Mouse (Mus musculus): ENCODE data around the gene Rbl1. TPM values are rescaled to one million over a fixed set of nuclear protein-coding genes. Genes with fewer than 3 reads are reported as not detected.

Rbl1 gene
- polyA plus RNA-seq, 1 experiment from 2014 or later, result 20.7 TPM

- H3K36me3 ChIP-seq, result peaks cover 61% of the 10 kb centered on the region
These were observed 87.4 kb downstream of the Rbl1 start for GRCm38 (mm10) chr2:157116964-157117363.

GRCm38 (mm10) chr2:157108236-157108635 is 96.1 kb downstream of the Rbl1 start:
- Histone ChIP-seq H3K9ac (no peak overlapping the region), H3K36me3 (peaks cover 77% of the 10 kb centered on the region), H3K4me1 (replicated peaks) (no peaks in the 10 kb centered on the region), H3K4me3 (no peak overlapping the region), H3K4me2 (no peak overlapping the region), H3K27ac (ENCODE audit: poor library complexity, severe bottlenecking) (no peak overlapping the region), H3K27me3 (replicated peaks) (no peaks in the 10 kb centered on the region), H3K9me3 (replicated peaks) (no peaks in the 10 kb centered on the region)
- no peak for ATAC-seq (ENCODE audit: insufficient number of reproducible peaks, low FRiP score)
- WGBS, result 88% methylated on average over 4 of the region's 4 CpGs

More at GRCm38 (mm10) chr2:157116964-157117363, 87.4 kb downstream of the Rbl1 start:
- ATAC-seq (ENCODE audit: insufficient number of reproducible peaks, low FRiP score), result no peak
- H3K9me3 ChIP-seq (replicated peaks), result no peaks in the 10 kb centered on the region
- no peak overlapping the region for H3K9ac ChIP-seq
- no peak overlapping the region for H3K27ac ChIP-seq (ENCODE audit: poor library complexity, severe bottlenecking)
- 17% methylated on average over 3 of the region's 3 CpGs for WGBS
- no peaks in the 10 kb centered on the region for H3K4me1 ChIP-seq (replicated peaks)
- H3K27me3 ChIP-seq (replicated peaks), result no peaks in the 10 kb centered on the region
- no peak overlapping the region for H3K4me2 ChIP-seq
- no peak overlapping the region for H3K4me3 ChIP-seq

GRCm38 (mm10) chr2:157104454-157104853 is 99.9 kb downstream of the Rbl1 start:
- 81% methylated on average over 8 of the region's 8 CpGs for WGBS
- Histone ChIP-seq H3K4me1 (replicated peaks) (peaks cover 5% of the 10 kb centered on the region), H3K4me2 (no peak overlapping the region), H3K27ac (ENCODE audit: poor library complexity, severe bottlenecking) (no peak overlapping the region), H3K9me3 (replicated peaks) (0 out of 2 replicates have a peak, but pooled peaks cover 3% of the 10 kb centered on the region), H3K36me3 (peaks cover 76% of the 10 kb centered on the region), H3K4me3 (no peak overlapping the region), H3K27me3 (replicated peaks) (no peaks in the 10 kb centered on the region), H3K9ac (no peak overlapping the region)
- no peak for ATAC-seq (ENCODE audit: insufficient number of reproducible peaks, low FRiP score)

GRCm38 (mm10) chr2:157102256-157102655 is 102.1 kb downstream of the Rbl1 start:
- WGBS, result 62% methylated on average over 2 of the region's 2 CpGs
- Histone ChIP-seq H3K9me3 (replicated peaks) (0 out of 2 replicates have a peak, but pooled peaks cover 3% of the 10 kb centered on the region), H3K36me3 (peaks cover 69% of the 10 kb centered on the region)

GRCm38 (mm10) chr2:157101650-157102049 is 102.7 kb downstream of the Rbl1 start:
- Histone ChIP-seq H3K4me2 (no peak overlapping the region), H3K36me3 (peaks cover 64% of the 10 kb centered on the region), H3K9me3 (replicated peaks) (0 out of 2 replicates have a peak, but pooled peaks cover 3% of the 10 kb centered on the region), H3K4me3 (no peak overlapping the region), H3K27me3 (replicated peaks) (no peaks in the 10 kb centered on the region), H3K9ac (no peak overlapping the region), H3K27ac (ENCODE audit: poor library complexity, severe bottlenecking) (no peak overlapping the region), H3K4me1 (replicated peaks) (peaks cover 10% of the 10 kb centered on the region)
- WGBS, result 98% methylated on average over 9 of the region's 9 CpGs
- no peak for ATAC-seq (ENCODE audit: insufficient number of reproducible peaks, low FRiP score)

More at GRCm38 (mm10) chr2:157102256-157102655, 102.1 kb downstream of the Rbl1 start:
- H3K27ac ChIP-seq (ENCODE audit: poor library complexity, severe bottlenecking), result no peak overlapping the region
- ATAC-seq (ENCODE audit: insufficient number of reproducible peaks, low FRiP score), result no peak
- H3K4me1 ChIP-seq (replicated peaks), result peaks cover 10% of the 10 kb centered on the region
- H3K4me2 ChIP-seq, result no peak overlapping the region
- H3K4me3 ChIP-seq, result no peak overlapping the region
- no peaks in the 10 kb centered on the region for H3K27me3 ChIP-seq (replicated peaks)
- H3K9ac ChIP-seq, result no peak overlapping the region

- H3K9ac ChIP-seq, result no peak overlapping the region
- H3K36me3 ChIP-seq, result peaks cover 54% of the 10 kb centered on the region
- H3K4me1 ChIP-seq (replicated peaks), result peaks cover 10% of the 10 kb centered on the region
- H3K4me3 ChIP-seq, result no peak overlapping the region
- 0 out of 2 replicates have a peak, but pooled peaks cover 3% of the 10 kb centered on the region for H3K9me3 ChIP-seq (replicated peaks)
- H3K27ac ChIP-seq (ENCODE audit: poor library complexity, severe bottlenecking), result peak overlapping the region; percentile 33; the same call in 1 of the 2 replicates
- H3K27me3 ChIP-seq (replicated peaks), result no peaks in the 10 kb centered on the region
- H3K4me2 ChIP-seq, result no peak overlapping the region
- no peak for ATAC-seq (ENCODE audit: insufficient number of reproducible peaks, low FRiP score)
- 69% methylated on average over 12 of the region's 12 CpGs for WGBS
These were observed 104.1 kb downstream of the Rbl1 start for GRCm38 (mm10) chr2:157100319-157100605.

GRCm38 (mm10) chr2:157099532-157100318 is 104.6 kb downstream of the Rbl1 start:
- Histone ChIP-seq H3K9me3 (replicated peaks) (0 out of 2 replicates have a peak, but pooled peaks cover 3% of the 10 kb centered on the region), H3K4me1 (replicated peaks) (peaks cover 10% of the 10 kb centered on the region), H3K36me3 (peaks cover 48% of the 10 kb centered on the region), H3K27ac (ENCODE audit: poor library complexity, severe bottlenecking) (peak overlapping the region; percentile 33; the same call in 1 of the 2 replicates), H3K9ac (no peak overlapping the region), H3K27me3 (replicated peaks) (no peaks in the 10 kb centered on the region), H3K4me3 (no peak overlapping the region), H3K4me2 (no peak overlapping the region)
- 72% methylated on average over 10 of the region's 12 CpGs for WGBS
- ATAC-seq (ENCODE audit: insufficient number of reproducible peaks, low FRiP score), result no peak

Other genes with a start within 250 kb of the Rbl1 start
- gene Ndrg3, start 212.5 kb downstream of the Rbl1 start, polyA plus RNA-seq (2016; fragmentation: Nextera tagmentation; extraction: Ambion mirVana), result 31.3 and 32.3 TPM in 2 replicates
- 39.1 and 41.0 TPM in 2 replicates for gene Dsn1, start 197.4 kb downstream of the Rbl1 start, polyA plus RNA-seq (2016; fragmentation: Nextera tagmentation; extraction: Ambion mirVana)
- 4.5 and 5.2 TPM in 2 replicates for gene Soga1, start 125.3 kb downstream of the Rbl1 start, polyA plus RNA-seq (2016; fragmentation: Nextera tagmentation; extraction: Ambion mirVana)
- not detected in 2 replicates for gene Tldc2, start 117.5 kb downstream of the Rbl1 start, polyA plus RNA-seq (2016; fragmentation: Nextera tagmentation; extraction: Ambion mirVana)
- 17.2 and 18.0 TPM in 2 replicates for gene Samhd1, start 69.3 kb downstream of the Rbl1 start, polyA plus RNA-seq (2016; fragmentation: Nextera tagmentation; extraction: Ambion mirVana)
- gene Rpn2, start 74.5 kb upstream of the Rbl1 start, polyA plus RNA-seq (2016; fragmentation: Nextera tagmentation; extraction: Ambion mirVana), result 202 and 207 TPM in 2 replicates
- gene Mroh8, start 75.0 kb upstream of the Rbl1 start, polyA plus RNA-seq (2016; fragmentation: Nextera tagmentation; extraction: Ambion mirVana), result 0.22 and 0.46 TPM in 2 replicates
- not detected in 2 replicates for gene Ghrh, start 143.0 kb upstream of the Rbl1 start, polyA plus RNA-seq (2016; fragmentation: Nextera tagmentation; extraction: Ambion mirVana)
- gene Manbal, start 163.1 kb upstream of the Rbl1 start, polyA plus RNA-seq (2016; fragmentation: Nextera tagmentation; extraction: Ambion mirVana), result 53.5 and 56.4 TPM in 2 replicates
- gene Src, start 213.9 kb upstream of the Rbl1 start, polyA plus RNA-seq (2016; fragmentation: Nextera tagmentation; extraction: Ambion mirVana), result 10.9 and 13.4 TPM in 2 replicates